Mouse (Mus musculus): ENCODE results near the gene Inf2.

Inf2 gene

DNA sequence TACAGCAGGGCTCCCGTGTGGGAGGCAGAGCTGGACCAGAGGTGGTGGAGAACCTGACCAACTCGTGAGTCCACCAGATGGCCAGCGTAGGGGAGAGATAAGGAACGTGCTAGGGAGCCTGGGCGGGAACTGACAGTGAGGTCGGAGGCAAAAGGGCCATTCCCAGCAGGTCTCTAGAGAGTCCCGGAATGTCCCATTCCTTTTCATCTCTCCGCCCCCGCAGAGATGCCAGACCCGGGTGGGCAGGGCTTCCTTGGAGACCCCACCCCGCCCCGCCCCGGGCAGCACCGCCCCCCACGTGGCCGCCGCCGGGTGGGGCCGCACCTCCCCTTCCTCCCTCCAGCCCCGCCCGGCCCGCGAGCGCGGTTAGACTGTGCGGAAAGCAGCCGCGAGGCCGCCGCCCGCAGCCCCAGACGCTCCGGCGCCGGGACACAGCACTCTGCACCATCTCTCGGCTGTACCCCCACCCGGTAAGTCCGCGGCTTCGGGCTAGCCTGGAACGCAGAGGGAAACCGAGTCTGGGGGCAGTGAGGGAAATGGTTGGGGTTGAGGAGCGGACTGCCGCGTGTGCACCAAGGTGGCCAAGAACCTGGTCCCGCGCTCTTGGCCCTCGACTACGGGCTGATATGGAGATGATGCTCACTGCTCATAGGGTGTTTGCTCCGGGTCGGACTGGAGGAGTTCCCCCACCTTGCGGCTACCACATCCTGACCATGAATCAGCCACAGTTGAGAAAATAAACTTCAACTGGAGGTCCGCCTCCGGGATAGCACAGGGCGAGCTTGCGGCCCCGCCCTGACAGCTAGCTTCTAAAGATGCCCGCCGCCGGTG lies at the start of gene Inf2:
Gene Inf2 (plus strand): TSS at position 359 of the 831 bp plus-strand sequence.
- in situ Hi-C loops (cut with MseI, MboI): no loop called here

DNA sequence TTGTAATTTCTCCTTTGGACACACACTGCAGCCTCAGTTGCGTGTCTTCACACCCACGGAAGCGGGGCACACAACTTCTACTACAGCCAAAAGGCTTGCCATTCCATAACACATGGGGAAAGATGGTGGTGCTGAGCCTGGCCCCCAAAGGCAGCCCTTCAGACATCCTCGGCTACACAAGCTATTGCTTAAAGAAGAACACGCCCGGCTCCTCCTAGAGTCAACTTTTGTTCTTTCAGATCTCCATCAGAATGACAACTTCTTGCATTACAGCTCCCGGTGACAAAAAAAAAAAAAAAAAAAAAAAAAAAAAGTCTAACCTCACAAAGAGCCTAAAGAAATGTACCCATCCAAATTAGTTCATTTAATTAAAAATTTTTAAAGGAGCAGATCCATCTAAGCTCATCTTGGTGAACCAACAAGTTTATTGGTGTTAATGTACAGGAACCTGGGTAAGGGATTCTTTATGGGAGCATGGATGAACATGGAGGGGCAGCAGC lies 49.1 kb upstream of the Inf2 start:
- in situ Hi-C loops (cut with MseI, MboI): loop anchor here (5.0 kb wide), 2 partner anchors 37 to 397 kb away; no protein-coding TSS in a partner anchor

DNA sequence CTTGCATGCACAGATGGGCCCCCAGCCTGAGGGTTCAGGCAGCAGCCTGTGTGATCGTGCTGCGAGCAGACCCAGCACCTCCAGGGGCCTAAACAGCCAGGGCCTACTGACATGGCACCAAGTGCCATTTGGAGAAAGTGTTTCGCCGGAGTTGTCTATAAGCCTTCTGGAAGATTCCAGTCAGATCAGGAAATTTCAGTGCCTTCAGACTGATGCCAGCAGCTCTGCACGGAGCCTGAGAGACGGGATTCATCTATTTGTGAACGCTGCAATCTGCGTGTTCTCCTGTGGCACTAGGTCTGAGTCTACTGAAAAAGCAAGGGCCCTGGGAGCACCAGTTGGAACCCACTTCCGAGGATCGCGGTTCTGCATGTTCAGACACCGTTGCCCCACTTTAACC lies 48.3 kb upstream of the Inf2 start:
- in situ Hi-C loops (cut with MseI, MboI): loop anchor here (5.0 to 10.0 kb wide), 2 partner anchors 58 to 396 kb away; partner anchors contain the start of gene Kif26a (in 1 of the 2)

DNA sequence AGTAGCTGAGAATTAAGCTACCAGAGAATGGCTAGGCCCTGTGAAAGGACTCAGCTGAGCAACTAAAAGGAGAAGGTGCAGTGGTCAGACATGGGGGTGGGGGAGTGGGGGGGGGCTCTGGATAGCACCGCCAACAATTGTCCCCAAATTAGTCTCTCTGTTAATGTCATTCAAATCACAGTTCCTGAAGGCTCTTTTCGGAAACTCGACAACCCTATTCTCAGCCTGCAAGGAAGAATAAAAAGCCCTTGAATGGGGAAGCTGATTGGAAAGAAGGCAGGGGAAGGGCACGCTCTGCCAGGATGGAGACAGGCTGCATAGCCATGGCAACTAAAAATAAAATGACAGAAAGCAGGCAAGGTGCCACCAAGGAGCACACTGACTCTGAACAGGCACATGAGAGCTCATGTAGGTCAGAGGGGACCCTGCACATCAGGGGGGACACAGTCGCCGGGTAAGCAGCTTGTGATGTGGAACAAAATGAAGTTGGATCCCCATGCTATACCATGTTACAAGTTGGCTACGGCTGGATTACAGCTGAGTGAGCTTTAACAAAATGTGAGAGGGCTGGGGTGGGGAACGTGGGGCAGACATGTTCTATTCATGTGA lies 47.0 kb upstream of the Inf2 start:
- in situ Hi-C loops (cut with MseI, MboI): loop anchor here (5.0 to 10.0 kb wide), 2 partner anchors 59 to 397 kb away; partner anchors contain the start of gene Kif26a (in 1 of the 2)

DNA sequence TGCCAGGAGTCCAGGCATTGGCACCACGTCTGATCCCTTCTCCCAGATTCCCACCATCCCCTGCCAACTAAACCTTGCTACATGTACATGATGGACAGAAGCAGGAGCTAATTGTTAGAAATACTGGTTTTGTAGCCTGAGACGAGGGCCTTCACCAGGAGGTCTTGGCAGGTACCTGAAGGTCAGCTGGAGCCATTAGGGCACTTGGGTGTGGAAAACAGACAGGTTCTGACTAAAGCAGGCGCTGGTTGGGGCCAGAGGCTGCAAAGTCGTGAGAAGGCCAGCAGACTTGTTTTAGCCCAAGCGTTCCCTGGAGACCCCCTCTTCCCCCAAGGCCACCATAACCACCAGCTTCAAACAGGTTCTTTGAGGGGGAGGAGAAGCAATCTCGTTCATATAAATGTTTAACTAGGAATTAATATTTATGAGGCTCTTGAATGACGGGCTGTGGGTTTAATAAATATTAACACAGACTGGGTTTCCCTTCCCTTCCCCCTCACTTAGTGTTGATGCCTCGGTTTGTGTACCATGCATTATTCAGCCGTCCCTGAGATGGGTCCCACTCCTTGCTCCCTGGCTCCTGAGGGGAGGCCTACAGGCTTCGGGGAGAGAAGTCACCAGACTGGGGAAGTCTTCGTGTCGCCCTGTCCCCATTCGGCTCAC lies 46.2 kb upstream of the Inf2 start:
- in situ Hi-C loops (cut with MseI, MboI): loop anchor here (5.0 to 10.0 kb wide), 2 partner anchors 60 to 398 kb away; partner anchors contain the start of gene Kif26a (in 1 of the 2)

DNA sequence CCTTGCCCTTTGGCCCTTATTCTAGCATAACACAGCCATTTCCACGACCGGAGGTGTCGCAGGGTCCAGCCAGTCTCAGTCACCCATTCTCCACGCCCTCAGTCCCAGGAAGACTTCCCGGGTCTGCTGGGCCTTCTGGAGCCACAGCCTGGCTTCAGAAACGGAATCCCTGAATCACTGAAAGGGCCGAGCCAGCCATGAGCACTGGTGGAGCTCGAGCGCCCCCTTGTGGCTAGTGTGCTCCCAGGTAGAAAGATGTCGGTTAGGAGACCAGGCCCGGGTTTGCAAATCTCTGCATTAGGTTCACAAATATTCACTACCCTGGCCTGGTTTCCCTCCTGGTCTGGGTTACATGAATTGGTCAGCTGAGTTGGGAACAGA lies 45.7 kb upstream of the Inf2 start:
- in situ Hi-C loops (cut with MseI, MboI): loop anchor here (5.0 to 10.0 kb wide), 2 partner anchors 61 to 398 kb away; partner anchors contain the start of gene Kif26a (in 1 of the 2)

DNA sequence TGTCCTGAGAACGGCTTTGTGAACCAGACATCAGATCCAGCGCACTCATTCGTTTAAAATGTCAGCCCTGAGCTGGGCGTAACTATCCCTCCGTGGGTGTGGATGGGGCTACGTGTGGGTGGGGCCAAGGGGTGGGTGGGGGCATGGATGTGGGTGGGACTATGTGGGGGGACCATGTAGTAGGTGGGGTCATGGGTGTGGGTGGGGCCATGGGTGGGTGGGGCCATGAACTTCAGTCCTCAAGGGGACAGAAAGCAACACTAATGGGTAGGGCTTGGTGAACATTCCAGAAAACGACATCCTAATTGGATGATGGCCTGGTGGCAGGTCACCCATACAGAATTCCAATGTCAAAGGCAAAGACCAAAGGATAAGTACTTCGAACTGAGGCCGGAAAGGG lies 44.6 kb upstream of the Inf2 start:
- in situ Hi-C loops (cut with MseI, MboI): loop anchor here (5.0 to 10.0 kb wide), 2 partner anchors 62 to 399 kb away; partner anchors contain the start of gene Kif26a (in 1 of the 2)

DNA sequence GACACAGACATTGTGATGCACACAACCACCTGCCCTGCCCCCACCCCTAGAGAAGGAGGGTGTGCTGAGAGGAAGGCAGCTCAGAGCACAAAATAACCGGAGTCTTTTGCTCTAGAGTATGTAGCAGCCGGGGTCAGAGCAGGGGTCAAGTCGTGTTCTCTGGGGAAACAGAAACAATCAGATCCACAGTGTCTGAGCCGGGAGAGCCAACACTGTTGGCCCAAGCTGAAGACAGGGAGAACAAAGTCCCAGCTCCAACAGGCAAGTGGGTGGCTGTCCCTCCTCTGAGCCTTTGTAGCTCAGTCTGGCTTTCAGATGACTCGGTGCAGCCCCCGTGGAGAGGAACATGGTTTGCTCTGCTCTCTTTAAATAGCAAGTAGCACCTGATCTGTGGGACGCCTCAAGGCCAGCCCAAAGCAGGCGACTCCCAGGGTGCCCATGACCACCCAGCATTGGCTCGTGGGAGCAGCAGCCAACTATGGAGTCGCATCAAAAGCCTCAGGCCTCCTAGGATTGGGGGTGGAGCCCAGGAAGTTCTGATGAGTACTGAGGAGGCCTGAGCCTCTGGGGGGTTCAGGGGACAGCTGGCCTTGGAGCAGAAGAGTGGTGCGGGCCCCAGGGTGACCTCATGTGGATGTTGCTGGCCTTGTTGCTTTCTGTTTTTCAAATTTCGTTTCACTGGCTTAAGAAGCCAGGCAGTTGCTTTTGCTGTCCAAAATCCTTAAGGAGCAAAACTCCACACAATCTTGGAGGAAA lies 43.5 kb upstream of the Inf2 start:
- in situ Hi-C loops (cut with MseI, MboI): loop anchor here (5.0 to 10.0 kb wide), 2 partner anchors 63 to 400 kb away; partner anchors contain the start of gene Kif26a (in 1 of the 2)

DNA sequence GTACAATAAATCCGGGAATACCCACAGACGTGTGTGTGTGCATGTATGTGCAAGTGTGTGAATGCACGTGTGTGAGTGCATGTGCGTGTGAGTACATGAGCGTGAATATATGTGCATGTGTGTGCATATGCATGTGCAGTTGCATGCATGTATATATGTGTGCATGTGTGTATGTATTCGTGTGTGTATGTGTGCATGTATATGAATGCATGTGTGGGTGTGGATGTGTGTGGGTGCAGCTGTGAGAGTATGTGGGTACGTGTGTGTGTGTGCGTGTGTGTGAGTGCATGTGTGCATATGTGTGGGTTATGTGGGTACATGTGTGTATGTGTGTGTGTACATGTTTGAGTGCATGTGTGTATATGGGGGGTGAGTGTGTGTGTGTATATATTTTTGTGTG lies 42.5 kb upstream of the Inf2 start:
- in situ Hi-C loops (cut with MseI, MboI): loop anchor here in 1 of 2 experiments (10.0 kb wide), 1 partner anchor 401 kb away; the partner anchor contains the start of gene Kif26a

DNA sequence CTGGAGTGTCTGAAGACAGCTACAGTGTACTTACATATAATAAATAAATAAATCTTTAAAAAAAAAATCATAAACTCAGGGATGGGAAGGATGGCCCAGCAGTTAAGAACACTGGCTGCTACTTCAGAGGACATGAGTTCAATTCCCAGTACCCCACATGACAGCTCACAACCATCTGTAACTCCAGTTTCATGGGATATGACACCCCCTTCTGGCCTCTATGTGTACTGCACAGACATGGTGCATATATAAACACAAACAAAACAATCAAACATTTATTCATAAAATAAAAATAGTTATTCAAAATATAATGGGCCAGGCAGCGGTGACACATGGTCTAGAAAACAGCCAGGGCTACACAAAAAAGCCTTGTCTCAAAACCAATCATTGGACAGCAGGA lies 39.3 kb upstream of the Inf2 start:
- in situ Hi-C loops (cut with MseI, MboI): loop anchor here in 1 of 2 experiments (10.0 kb wide), 1 partner anchor 404 kb away; the partner anchor contains the start of gene Kif26a

DNA sequence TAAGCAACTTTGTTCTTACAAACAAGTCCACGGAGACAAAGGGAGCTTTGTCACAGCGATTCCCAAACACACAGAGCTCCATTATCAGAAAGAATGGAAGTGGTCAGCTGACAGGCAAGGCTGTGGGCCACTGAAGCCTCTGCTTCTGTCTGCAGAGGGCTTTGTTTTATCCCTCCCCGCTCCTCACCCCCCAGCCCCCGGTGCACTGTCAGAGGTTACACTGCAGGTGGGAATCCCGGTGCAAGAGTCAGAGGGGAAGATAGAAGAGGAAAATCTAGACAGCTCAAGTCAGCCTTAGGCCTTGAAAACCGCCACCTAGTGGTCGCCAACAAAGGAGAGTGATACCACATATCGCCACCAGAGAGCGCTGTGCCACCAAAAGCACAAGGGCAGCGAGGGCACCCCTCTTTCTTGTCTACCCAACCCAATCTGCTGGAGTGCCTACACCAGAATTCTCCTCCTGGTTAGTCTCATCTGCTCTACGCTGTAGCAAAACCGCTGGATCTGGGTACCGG lies 36.7 kb upstream of the Inf2 start:
- in situ Hi-C loops (cut with MseI, MboI): loop anchor here (5.0 kb wide), 1 partner anchor 65 kb away; no protein-coding TSS in a partner anchor

DNA sequence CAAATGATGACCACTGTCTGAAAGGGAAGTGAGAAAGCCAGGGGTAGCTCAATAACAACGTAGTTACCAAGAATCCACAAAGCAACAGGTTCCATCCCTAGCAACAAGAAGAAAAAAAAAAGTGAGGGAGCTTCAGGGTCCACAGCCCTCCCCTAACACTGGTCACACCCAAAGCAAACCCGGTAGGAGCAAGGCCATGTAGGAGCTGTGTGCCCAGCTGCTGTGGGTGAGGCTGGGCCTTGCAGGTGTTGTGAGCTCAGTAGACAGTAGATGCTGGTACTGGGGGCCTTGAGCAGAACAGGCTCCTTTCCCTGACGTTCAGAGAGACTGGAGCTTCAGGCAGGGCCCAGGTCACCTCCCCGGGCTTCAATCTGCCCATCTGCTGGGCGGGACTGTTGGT lies 36.1 kb upstream of the Inf2 start:
- in situ Hi-C loops (cut with MseI, MboI): loop anchor here (5.0 kb wide), 1 partner anchor 65 kb away; no protein-coding TSS in a partner anchor

DNA sequence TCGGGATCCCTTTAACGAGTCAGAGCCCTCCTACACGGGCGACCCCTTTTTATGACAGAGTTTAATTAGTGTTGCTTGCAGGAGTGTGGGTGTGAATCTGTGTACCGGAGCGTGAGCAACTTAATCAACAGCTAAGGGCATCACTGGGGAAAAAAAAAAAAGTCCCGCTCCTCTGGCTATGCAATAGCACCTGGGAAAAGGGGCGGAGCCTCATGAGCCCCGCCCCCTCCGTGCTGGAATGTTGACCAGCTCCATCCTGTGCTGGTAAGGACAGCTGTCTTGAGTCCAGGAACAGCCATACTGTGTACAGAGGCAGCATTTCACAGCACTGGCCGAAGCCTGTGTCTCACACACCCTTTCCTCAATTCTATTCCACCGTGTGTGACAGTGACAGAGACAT lies 33.7 kb upstream of the Inf2 start:
- in situ Hi-C loops (cut with MseI, MboI): loop anchor here (5.0 kb wide), 1 partner anchor 62 kb away; no protein-coding TSS in a partner anchor

DNA sequence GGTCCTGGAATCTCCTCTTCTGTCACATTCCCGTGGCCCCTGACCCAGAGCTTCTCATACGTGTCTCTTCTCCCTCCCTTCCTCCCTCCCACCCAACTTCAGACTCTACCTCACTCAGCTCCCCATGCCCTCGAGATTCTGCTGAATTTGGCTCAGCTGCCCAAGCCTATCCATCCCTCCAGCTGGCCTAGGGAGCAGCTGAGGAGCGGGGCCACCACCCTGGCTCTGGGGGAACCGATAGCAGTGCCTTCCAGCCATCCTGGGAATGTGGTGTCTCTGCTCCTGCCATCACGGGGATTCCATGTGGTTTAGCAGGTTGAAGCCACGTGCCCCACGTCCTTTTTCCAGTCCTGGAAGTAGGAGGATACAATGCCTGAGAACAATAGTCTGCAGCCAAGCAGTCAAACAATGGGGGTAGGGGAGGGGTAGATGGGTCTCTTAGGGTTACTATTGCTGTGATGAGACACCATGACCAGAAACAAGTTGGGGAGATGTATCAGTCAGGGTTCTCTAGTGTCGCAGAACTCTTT lies 32.0 kb upstream of the Inf2 start:
- in situ Hi-C loops (cut with MseI, MboI): no loop called here

DNA sequence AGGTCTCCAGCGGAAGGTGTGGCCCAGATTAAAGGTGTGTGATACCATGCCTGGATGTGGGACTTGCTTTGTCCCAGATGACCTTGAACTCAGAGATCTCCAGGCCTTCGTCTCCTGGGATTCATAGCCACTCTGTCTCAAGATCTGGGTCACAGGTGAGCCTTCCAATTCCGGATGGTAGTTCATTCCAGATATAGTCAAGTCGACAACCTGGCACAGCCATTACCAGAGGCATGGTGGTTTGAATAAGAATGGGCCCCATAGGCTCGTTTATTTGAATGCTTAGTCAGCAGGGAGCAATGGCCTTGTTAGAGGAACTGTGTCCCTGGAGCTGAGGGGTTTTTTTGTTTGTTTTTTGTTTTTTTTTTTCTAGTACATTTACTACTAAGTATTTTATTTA lies 31.4 kb upstream of the Inf2 start:
- in situ Hi-C loops (cut with MseI, MboI): no loop called here

DNA sequence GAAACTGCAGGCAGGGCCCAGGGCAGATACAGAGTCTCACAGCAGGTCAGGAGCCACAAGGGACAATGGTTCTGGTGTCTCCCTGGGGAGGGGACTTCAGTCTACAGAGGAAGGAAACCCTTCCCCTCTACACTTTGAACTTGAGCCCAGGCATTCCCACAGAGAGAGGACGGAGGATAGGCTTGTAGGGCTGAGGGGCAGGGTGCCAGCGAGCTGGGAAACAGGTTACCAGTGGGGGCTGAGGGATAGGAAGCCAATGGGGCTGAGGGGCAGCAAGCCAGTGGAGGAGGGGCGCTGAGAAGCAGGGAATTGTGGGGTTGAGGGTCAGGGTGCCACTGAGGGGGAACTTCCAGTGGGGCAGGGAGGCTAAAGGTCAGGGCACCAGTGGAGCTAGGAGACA lies 29.4 kb upstream of the Inf2 start:
- in situ Hi-C loops (cut with MseI, MboI): no loop called here

DNA sequence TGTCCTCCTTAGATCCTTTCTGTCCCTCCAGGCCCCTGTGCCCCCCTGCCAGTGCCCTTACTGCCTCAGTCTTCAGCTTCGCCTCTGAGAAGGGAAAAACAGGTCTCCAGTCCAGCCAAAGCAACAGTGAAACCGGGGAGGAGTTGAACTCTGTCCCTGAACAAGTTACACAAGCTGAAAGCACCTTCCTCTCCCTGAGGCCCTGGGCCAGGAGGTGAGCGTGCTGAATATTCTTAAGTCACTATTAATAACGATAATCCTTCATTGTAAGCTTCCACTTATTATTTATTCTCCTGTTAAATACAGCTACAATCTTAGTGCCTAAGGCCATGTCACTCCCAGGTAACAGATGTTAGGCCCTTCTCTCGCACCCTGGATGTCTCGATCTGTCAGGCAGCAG lies 28.9 kb upstream of the Inf2 start:
- in situ Hi-C loops (cut with MseI, MboI): no loop called here

DNA sequence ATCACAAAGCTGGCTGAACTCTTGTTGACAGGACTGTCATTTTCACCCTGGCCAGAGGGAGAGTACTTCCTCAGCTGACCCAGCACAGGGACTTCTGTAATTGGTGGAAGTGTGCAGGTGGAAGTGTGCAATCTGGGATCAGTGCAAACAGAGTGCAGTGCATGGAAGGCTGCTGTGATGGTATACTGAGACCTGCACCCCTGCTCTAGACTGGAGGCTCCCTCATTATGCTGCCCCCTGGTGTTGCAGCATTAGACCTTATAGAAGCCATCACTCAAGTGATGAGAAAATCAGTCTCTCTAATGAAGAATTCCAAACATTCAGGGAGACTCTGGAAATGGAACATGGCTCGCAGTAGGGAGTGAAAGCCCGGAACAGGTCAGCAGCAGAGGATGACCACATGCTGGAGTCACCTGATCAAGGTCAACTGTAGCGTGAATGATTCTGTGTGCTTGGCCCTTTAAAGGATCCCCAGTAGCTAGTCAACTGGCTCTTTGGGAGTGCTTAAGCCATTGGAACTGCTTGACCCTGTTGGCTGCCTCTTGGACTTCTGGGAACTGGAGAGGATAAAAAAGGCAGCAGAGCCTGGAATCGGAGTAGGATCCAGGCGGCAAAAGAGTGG lies 28.3 kb upstream of the Inf2 start:
- in situ Hi-C loops (cut with MseI, MboI): no loop called here

DNA sequence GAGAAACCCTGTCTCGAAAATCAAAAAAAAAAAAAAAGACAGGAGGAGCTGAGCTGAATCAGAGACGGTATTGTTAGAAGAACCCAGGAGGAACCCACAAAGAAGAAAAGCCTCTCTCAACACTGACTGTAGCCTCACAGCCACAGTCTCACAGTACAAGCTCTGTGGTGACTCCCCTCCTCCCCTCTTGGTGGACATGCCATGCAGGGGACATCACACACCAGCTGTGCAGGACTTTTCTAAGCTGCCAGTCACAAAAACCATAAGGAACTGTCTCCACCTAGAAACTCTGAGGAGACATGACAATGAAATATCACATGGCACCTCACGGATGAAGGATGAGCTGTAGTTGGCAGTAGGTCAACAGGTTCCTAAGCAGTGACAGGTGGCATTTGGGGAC lies 27.4 kb upstream of the Inf2 start:
- in situ Hi-C loops (cut with MseI, MboI): no loop called here

DNA sequence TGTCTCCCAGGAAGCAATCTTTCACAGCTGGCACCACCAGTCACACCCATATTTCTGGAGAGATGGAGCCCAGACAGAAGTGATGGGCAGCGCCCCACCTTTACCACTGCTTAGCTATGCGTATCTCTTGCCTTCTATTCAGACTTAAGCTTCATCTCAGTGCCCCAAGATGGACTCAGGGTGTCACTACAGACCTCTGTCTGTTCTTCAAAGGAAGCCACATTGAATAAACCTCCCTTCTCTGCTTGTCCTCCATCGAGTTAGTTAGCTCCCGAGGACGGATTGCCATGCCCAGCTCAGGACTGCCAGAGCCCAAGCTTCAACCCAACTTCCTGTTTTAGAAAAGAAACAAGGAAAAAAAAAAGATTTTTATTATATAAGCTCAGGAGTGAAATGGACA lies 26.1 kb upstream of the Inf2 start:
- in situ Hi-C loops (cut with MseI, MboI): no loop called here
